Mouse (Mus musculus): ENCODE data around the gene Krt1.
A peak's percentile ranks its signal among the peaks of the same experiment; 100 is the strongest.

The Krt1 gene

DNA sequence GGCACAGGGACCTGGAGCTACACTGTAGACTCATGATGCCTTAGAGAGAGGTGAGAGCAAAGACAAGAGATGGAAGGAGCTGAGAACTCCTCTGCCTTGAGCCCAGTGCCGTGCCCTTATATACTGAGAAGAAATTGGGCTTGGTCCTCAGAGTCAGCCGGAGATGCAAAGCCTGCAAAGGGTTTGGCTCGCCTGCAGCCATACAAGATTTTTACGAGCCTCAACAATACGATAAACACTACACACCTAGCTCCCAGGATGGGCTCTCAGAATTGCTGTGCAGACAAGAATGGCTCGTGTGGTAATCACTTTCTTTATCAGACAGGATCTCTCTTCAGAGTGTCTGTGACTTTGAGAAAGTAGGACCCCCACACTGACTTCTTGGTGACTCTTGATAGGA lies at the start of gene Krt1:
Gene Krt1 (minus strand): TSS at position 101 of the 400 bp plus-strand sequence.
- DNase-seq (ENCODE audit: inconsistent ontology term): no peak

DNA sequence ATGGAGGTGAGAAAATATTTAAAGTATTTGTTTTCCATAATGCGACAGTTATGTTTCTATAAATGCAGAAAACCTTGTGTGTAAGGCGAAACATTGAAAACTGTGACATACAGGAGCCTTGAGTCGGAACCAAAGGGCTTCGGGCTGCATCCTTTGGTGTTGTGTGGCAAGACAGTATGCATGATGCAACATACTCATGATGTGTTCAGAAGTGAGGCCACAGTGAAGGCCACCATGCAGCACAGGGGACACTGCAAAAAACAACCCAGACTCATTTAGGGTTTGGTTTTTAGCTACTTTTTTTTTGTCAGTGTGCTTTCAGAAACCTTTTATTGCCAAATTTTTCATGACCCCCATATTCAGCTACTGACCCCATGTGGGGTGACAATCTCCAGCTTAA lies 44.6 kb upstream of the Krt1 start:
- DNase-seq (ENCODE audit: inconsistent ontology term): no peak

DNA sequence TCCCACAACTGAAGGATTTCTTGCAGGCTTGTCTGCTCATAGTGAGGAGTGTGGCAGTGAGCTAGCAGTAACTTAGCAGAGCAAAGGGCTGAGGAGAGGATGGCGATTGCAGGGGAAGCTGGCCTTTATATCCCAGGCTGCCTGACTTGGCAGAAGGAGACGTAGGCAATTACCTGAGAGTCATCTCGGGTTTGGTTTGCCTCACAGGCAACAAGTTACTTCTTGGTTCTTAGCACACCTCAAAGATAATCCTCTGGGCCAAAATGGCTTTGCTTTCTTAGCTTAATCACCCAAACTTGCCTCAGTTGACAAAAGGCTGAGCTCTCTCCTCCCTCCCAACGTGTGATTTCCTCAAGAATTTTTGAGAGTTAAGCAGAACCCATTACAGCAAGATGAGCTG lies 42.2 kb upstream of the Krt1 start, which contains the start of gene Krt76:
Gene Krt76 (minus strand): TSS at position 101 of the 400 bp plus-strand sequence.
- no peak for DNase-seq (ENCODE audit: inconsistent ontology term)

DNA sequence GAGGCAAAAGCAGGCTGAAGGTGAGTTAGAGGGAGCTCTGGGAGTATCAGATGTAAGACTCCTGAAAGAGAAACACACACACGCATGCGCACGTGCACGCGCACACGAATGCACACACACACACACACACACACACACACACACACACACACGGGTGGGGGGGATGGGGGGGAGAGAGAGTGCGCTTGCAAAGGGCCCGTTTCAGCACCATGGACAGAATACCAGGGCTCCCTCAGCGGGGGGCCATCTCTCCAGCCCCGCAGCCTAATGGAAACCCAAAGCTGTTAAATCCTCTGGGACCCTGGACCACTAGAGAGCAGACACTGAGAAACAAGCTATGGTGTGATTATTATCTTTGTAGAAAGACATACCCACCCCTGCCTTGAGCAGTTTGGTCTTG lies 29.2 kb upstream of the Krt1 start:
- peak; percentile 16 for DNase-seq (ENCODE audit: inconsistent ontology term)

DNA sequence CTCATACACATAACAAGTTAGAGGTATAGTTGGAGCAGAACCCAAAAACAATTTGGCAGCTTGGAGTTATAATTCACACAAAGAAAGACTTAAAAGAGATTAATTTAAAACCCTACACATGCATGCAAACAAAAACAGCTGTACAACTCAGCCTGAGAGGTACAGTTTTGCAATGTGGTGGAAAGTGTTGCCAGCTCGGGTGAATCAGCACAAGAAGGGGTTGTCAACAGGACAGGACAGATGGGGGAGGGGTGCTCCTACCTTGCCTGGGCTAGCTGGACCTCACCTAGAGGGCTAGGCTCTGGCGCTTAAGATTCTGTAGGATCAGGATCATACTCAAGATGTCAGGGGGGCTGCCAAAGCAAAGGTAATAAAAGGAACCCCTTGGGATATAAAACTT lies 27.4 kb upstream of the Krt1 start:
- DNase-seq (ENCODE audit: inconsistent ontology term): no peak

DNA sequence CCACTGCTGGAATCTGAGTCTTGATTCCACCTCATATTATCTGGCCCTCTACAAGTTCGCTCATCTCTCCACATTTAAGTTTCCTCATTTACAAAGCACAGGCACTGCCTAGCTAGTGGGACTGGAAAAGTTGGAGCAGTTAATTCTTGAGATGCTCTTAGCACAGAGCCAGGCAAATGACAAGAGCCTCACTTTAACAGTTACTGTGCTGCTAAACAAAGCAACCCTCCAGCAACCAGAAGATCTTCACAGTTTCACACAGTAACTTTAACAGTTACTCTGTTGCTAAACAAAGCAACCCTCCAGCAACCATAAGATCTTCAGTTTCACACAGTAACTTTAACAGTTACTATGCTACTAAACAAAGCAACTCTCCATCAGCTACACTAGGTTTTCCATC lies 23.8 kb upstream of the Krt1 start:
- DNase-seq (ENCODE audit: inconsistent ontology term): no peak

DNA sequence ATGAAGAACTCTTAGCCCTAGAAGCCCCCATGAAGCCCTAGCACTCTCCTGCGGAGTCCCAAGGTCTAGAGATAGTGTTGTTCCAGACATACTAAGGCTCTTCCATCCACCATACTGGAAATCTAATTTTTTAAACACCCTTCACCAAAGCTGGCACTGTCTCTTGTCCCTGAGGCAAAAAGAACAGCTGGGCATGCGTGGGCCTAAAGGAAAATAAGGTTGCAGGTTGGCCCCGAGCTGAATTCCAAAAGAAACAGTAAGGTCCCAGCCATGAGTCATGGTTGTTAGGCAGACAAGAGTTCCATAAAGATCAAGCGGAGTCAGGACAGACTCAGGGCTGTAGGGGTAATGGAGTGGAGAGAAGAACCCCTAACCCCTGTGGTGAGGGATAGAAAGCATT lies 22.6 kb upstream of the Krt1 start:
- no peak for DNase-seq (ENCODE audit: inconsistent ontology term)

DNA sequence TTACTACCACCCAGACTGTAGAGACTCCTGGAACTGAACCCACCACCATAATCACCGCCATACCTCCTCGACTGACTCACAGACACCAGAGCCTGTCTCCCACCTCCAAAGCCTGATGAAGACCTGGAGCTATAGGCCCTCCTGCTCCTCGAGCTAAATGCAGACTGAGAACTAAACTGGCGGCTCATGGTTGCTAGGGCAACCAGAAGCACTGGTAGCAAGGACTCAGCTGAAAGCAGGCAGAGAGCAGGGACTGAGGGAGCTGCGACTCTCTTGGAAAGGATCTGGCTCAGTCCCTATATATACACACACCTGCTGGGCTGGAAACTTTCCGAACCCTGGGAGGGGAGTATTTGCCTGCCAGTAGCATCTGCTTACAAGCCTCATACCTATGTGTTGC lies 18.8 kb upstream of the Krt1 start, which contains the start of gene Krt77:
Gene Krt77 (minus strand): TSS at position 275 of the 400 bp plus-strand sequence.
- no peak for DNase-seq (ENCODE audit: inconsistent ontology term)

DNA sequence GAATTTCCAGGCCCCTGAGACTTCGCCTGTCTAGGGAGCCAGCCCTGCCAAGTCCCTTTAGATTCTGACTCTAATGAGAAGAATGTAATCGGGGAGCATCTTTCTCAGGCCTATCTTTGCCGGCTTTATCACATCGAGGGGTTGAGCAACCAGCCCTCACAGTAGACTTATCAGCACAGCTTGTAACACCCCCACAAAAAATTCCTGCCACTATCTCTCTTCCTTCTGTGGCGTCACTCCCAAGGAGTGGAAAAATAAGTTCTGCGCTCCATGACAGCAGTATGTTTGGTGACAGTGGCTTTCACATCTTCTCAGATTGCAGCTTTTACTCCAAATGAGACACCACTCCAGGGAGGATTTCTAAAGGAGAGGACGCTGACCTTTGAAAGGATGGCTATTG lies 16.2 kb upstream of the Krt1 start:
- DNase-seq (ENCODE audit: inconsistent ontology term): no peak

DNA sequence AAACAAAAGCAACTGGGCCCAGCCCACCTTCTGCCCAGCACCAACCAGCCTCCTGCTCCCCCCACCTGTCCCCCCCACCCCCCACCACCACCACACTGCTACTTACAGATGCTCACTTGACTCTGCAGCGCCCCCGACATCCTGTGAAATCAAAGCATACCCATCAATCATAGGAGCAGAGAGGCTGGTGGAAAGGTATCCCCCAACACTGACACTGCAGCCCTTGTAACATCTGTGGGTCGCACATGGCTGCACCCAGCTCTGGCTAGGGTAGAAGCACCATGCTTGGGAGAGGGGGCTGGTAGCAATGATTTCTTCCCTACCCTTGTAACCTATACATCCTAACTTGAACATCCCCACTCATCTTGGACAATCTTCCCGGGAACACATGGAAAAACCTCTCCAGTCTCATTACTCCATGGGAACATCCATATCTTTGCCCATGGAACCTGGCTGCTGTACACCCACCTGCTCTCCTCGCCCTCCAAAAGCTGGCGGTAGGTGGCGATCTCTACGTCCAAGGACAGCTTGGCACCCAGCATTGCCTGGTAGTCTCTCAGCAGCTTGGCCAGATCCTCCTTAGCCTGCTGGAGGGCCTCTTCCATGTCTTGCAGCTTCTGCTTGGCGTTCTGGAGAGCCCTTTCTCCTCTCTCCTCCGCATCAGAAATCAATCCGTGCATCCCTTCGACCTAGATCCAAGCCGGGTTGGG lies 10.0 kb upstream of the Krt1 start:
- DNase-seq (ENCODE audit: inconsistent ontology term): no peak

DNA sequence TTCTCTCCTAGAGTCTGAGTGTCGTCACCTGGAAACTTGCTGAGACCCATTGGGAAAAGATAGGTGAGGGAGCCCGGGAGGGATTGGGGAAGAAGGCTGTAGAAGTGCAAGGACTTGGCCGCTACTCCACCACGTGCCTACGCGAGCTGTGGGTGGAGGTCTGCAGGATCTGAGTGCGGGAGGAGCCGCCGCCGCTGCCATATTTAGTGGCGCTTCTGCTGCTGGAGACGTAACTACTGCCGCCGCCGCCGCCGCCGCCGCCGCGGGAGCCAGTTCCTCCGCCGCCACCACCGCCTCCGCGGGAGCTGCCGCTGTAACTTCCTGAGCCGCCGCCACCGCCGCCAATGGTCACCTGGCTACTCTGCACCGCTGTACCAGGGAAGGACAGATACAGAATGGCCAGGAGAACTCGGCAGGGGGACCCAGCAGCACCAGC lies 9.2 kb upstream of the Krt1 start:
- peak; percentile 62 for DNase-seq (ENCODE audit: inconsistent ontology term)

DNA sequence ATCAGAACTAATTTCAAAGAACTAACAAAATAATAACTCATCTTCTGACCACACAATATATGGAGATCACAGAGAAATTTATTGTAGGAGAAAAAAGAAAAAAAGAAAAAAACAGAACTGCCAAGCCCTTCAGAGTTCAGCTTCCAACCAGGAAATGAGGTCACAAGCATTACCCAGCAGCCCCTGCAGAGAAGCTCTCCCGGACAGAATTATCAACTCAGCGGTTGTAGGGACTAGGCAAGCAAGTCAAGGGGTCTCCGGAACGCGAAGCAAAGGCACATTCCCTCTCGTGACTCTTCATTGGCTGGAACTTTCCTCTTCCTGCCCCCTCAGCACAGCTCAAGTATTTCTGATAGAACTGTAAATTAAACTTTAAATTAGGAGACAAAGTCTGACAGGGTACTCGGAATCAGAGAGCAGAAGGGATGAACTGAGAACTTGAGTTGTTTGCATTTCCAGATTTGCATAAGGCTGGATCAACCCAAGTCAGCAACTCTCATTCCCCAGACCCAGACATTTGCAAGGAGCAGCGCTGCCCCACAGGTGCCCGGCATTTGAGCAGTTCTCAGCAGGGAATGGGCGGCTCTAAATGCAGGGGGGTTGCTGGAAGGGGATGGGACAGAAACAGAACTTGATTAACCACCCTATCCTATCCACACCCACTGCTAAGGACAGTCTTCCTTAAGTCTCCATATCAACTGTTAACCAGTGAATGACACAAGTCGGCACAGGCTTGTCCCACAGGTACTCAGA lies 8.3 kb upstream of the Krt1 start:
- DNase-seq (ENCODE audit: inconsistent ontology term): no peak

DNA sequence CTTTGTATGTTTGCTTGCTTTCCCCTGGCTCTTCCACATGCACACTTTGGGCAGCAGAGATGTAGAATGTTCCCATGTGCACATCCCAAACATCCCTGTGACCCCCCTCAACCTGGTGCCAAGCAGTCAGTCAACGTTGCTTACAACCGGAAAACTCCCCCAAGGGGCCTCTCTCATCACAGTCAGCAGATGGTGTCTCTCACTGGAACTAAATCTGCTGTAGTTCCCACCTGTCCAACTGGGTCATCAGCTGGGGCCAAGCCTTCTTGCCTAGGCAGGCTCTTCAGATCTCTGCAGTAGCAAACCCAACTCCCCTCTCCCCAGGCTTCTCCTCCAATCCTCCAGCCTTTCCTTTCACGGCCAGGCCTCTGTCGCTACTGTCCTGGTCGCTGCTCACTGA lies 6.1 kb upstream of the Krt1 start:
- DNase-seq (ENCODE audit: inconsistent ontology term): no peak

DNA sequence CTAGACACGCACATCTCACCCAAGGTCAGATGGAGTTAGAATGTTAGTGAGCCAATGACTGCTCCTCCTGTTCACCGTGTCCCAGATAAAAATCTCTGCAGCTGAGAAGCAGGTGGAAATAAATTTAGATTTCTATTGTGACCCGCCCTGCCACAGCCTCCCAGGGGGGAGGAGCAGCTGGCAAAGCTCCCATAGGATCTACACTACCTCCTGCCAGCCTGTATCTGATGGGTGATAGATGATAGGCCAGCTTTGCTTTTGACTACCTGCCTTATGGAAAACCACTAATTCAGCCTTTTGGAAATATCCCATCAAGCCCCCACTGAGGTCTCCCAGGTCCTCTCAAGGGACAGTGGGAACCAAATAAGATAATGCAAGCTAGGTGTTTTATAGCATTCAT lies 5.1 kb upstream of the Krt1 start:
- DNase-seq (ENCODE audit: inconsistent ontology term): no peak

DNA sequence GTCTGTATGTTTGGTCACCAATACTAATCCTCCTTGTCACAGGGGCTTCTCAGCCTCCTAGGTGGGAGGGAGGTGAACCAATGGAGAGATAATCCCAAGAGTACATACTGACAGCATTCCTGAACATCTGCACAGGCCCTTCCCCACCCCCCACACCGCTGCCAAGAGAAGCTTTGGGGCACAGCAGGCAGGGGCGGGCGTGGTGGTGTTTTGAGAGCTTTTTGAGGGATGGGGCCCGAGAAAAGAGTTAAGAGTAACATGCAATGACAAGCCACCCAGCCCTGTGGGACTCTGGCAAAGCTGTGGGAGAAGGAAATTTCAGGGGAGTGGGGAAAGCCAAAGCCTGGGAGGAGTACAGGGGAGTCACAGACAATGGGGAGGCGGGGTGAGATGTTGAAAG lies 3.7 kb upstream of the Krt1 start:
- DNase-seq (ENCODE audit: inconsistent ontology term): no peak

DNA sequence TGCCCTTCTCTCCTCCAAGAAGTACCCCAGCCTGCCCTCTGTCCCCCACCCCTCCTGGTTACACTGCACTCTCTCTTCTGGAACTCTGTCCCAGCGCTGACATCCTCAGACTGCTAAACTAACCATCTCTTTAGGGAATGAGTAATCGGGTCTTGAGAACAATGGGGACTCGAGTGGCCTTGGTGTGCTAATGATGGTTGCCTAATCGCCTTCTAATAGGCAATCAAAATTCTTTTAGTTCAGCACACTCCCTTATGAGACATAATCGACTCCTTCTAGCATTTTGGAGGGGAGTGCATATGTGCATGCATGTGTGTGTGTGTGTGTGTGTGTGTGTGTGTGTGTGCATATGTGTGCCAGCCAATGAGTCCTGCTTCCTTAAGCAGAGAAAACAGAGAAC lies 2.0 kb upstream of the Krt1 start:
- peak; percentile 78 for DNase-seq (ENCODE audit: inconsistent ontology term)

DNA sequence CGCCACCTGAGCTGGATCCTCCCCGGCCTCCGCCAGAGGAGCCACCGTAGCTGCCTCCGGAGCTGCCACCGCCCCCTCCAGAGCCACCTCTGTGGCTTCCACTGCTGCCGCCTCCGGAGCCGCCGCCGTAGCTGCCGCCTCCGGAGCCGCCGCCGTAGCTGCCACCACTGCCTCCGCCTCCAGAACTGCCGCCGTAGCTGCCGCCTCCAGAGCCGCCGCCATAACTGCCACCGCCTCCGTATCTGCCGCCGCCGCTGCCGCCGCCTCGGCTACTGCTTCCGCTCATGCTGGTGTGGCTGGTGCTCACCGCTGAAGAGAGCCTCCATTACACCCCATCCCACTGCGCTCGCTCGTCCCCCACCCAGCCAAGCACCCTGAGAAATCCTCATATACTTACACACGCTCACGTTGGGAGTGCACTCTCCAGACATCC lies 4.6 kb downstream of the Krt1 start:
- DNase-seq (ENCODE audit: inconsistent ontology term): peak; percentile 62

DNA sequence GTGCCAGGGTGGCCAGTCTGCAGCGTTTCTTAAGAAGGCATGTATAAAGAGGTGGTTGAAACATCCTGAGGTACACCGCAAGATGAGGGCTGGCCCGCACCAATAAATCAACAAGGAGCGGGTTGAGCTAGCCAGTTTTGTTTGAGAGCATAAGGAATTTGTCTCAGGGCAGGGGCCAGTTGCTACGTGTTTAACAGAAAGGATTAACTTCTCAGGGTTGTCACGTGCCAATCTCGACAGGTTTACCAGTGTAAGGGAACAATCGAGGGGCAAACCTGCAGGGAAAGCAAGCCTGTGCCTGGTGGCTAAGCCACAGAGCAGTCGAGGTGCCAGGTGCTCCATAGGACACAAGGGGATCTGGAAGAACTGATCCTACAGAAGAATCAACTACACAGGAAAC lies 7.4 kb downstream of the Krt1 start:
- no peak for DNase-seq (ENCODE audit: inconsistent ontology term)

DNA sequence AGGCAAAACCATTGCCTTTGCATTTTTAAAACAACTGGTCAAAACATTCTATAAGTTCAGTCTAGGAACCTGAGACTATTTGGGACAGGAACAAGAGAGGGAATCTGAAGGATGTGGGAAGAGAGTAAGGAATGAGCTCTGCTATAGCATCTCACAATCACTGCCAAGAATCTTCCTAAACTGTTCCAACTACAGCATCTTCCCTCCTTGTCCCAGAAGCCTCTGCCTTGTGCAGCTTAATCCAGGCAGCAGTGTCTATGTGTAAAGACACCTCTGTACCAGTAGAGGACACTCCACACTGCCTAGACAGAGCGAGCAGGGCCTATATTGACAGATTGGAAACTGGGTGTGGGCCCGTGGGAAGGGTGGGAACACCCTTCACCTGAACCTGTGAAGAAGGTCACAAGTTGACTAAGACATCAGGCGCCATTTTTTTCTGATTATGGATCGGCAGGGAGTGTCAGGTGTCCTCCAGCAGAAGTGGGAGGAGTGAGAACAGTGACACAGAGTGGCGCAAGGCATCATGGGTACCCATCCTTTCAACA lies 15.7 kb downstream of the Krt1 start:
- DNase-seq (ENCODE audit: inconsistent ontology term): no peak

DNA sequence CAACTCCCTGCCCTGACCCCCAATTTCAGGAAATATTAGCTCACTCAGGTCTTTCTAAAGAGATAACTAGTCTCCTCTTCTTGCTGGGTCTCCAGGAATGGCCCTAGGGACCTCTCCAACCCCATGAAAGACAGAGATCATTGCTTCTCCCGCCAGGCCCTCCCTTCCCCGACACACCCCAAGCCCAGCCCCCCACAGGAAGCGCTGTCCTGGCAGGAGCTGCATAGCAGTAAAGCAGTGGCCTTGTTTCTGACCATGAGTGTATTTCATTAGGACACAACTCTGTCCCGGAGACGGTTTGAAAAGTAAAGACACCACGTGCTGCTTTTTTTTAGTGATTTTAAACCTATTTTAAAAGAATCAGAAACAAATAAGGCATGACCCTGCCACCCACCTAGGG lies 17.5 kb downstream of the Krt1 start:
- no peak for DNase-seq (ENCODE audit: inconsistent ontology term)

DNA sequence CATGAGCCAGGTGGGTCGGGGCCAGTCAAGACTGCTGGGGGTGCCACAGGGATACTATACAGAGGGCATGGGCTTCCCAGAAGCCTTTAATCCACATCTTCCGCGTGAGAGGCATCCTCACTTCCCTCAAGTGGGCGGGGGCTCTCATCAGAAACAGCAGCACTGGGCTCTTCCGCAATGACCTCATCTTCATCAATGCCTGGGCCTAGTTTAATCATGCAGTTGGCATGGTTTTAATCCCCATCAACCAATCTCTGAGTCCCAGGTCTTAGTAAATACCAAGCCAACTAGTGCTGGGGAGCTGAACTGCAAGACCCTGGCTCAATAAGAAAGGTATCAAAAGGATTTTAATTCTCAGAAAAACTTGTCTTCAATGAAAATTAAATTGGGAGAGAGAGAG lies 21.2 kb downstream of the Krt1 start:
- DNase-seq (ENCODE audit: inconsistent ontology term): no peak

DNA sequence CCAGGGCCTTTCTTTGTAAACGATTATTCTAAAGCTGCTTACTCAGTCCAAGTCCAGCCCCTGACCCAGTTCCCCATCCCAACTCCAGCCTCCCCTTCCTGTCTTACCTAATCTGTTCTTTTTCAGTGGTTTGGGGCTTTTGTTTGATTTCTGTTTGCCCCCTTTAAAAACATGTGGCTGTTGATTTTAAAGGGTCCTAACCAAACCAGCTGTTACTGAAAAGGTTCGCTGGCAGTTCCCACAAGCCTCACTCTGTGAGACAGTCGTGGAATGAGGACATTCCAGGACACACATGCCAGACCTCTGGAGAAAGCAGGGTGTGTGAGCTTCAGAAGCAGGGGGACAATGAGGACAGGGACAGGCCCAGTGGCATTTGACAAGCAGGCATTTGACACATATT lies 28.8 kb downstream of the Krt1 start:
- DNase-seq (ENCODE audit: inconsistent ontology term): peak; percentile 85

DNA sequence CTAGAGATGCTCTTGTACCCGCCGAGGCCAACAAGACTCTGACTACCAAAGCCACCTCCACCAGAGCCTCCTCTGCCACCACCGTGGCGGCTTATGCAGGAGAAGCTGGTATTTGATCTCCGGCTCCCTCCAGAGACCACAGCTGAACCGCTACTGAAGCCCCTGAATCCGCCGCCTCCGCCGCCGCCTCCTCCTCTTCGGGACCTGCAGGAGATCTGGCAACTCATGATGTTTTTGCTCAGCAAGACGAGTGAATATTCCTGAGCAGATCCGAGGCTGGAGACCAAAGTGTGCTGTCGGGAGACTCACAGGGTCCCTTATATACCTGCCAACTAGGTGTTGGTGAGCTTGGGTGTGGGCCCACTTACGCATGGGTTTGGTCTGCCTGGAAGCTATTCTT lies 32.7 kb downstream of the Krt1 start, which contains the start of gene Krt2:
Gene Krt2 (minus strand): TSS at position 295 of the 400 bp plus-strand sequence.
- no peak for DNase-seq (ENCODE audit: inconsistent ontology term)
